Comparison of ENCODE assay signal across 8 mouse cellular contexts in genomic region chr8:126593889-126594480, GRCm38 (mm10). TPM values are rescaled to one million over a fixed set of nuclear protein-coding genes. Genes with fewer than 3 reads are reported as not detected.
DNase-seq lines count a peak whose midpoint lies in the region; ATAC-seq and TF ChIP-seq lines count a peak whose summit lies in the region.

Gene Irf2bp2 (minus strand): TSS chr8:126593986.

- H3K4me2 ChIP-seq in embryonic facial prominence, embryonic 11.5 days (ENCODE audit: low read depth, low read length): peak within 1 kb of the TSS; percentile 93
- peak within 1 kb of the TSS; percentile 96 for H3K4me2 ChIP-seq in limb, embryonic 14.5 days (replicated peaks; ENCODE audit: low read depth, low read length, severe bottlenecking)
- peak within 1 kb of the TSS; percentile 96 for H3K4me2 ChIP-seq in midbrain, postnatal 0 days (ENCODE audit: low read depth, low read length, poor library complexity, severe bottlenecking)

- WGBS in embryonic facial prominence, embryonic 11.5 days: 0% methylated on average over 50 of the region's 56 CpGs
- under 1% methylated on average over 45 of the region's 56 CpGs for WGBS in limb, embryonic 14.5 days
- WGBS in midbrain, postnatal 0 days: under 1% methylated on average over 31 of the region's 56 CpGs

- H3K36me3 ChIP-seq in embryonic facial prominence, embryonic 11.5 days (replicated peaks; ENCODE audit: control insufficient read depth, insufficient read depth, low read depth, low read length): no peaks in the 10 kb centered on the region
- peaks cover 28% of the 10 kb centered on the region for H3K36me3 ChIP-seq in limb, embryonic 14.5 days (ENCODE audit: control insufficient read depth, insufficient read depth, low read length)
- H3K36me3 ChIP-seq in midbrain, postnatal 0 days (ENCODE audit: insufficient read depth, low read length): peaks cover 9% of the 10 kb centered on the region; the same call in 1 of the 2 replicates

- peak within 1 kb of the TSS; percentile 100 for H3K4me3 ChIP-seq in embryonic facial prominence, embryonic 11.5 days (ENCODE audit: low read depth, low read length)
- peak within 1 kb of the TSS; percentile 99 for H3K4me3 ChIP-seq in limb, embryonic 14.5 days (replicated peaks; ENCODE audit: low read length)
- H3K4me3 ChIP-seq in midbrain, postnatal 0 days (ENCODE audit: low read depth, low read length): peak within 1 kb of the TSS; percentile 99

- DNase-seq in layer of hippocampus, adult 11-12 months (ENCODE audit: low spot score): peak; percentile 90
- no peak for DNase-seq in layer of hippocampus, adult 9-10 months (ENCODE audit: low spot score)
- DNase-seq in embryonic facial prominence, embryonic 11.5 days (ENCODE audit: low spot score): peak; percentile 96
- DNase-seq in heart, adult 11 months: peak; percentile 100
- peak; percentile 90 for DNase-seq in kidney, adult 18-20 months
- DNase-seq in limb, embryonic 14.5 days (ENCODE audit: low spot score): peak; percentile 91
- peak; percentile 96 for DNase-seq in midbrain, postnatal 0 days (ENCODE audit: low spot score)
- DNase-seq in spleen, postnatal 14 days (ENCODE audit: low spot score in 2 of 2): peak; percentile 73 to 78

- H3K27ac ChIP-seq in embryonic facial prominence, embryonic 11.5 days (replicated peaks; ENCODE audit: low read depth, low read length): peak within 1 kb of the TSS; percentile 98
- peak within 1 kb of the TSS; percentile 99 for H3K27ac ChIP-seq in limb, embryonic 14.5 days (replicated peaks; ENCODE audit: low read depth, low read length)
- H3K27ac ChIP-seq in midbrain, postnatal 0 days (ENCODE audit: low read depth, low read length): peak within 1 kb of the TSS; percentile 99

- ATAC-seq in embryonic facial prominence, embryonic 11.5 days (replicated peaks; ENCODE audit: insufficient number of reproducible peaks, low FRiP score, low TSS enrichment, low read depth): peak; percentile 58
- ATAC-seq in limb, embryonic 14.5 days (ENCODE audit: low FRiP score, low read depth): peak; percentile 71
- peak; percentile 77 for ATAC-seq in midbrain, postnatal 0 days (ENCODE audit: low FRiP score)

- H3K9ac ChIP-seq in embryonic facial prominence, embryonic 11.5 days (replicated peaks; ENCODE audit: low read length): peak within 1 kb of the TSS; percentile 100
- peak within 1 kb of the TSS; percentile 100 for H3K9ac ChIP-seq in limb, embryonic 14.5 days (ENCODE audit: low read depth, low read length, severe bottlenecking)
- peak within 1 kb of the TSS; percentile 98 for H3K9ac ChIP-seq in midbrain, postnatal 0 days (replicated peaks; ENCODE audit: low read length, poor library complexity, severe bottlenecking)

- H3K9me3 ChIP-seq in embryonic facial prominence, embryonic 11.5 days (replicated peaks; ENCODE audit: control insufficient read depth, low read length): no peaks in the 10 kb centered on the region
- H3K9me3 ChIP-seq in limb, embryonic 14.5 days (ENCODE audit: control insufficient read depth, low read length): no peaks in the 10 kb centered on the region
- no peaks in the 10 kb centered on the region for H3K9me3 ChIP-seq in midbrain, postnatal 0 days (ENCODE audit: low read length)

- TF ChIP-seq POLR2A in limb, embryonic 14.5 days (IDR thresholded peaks at IDR 0.05; ENCODE audit: borderline replicate concordance, extremely low read depth, insufficient read depth, insufficient read length): 0 out of 2 replicates have a peak, but pooled peaks have one; percentile 82

- TF ChIP-seq CTCF in midbrain, postnatal 0 days (IDR thresholded peaks at IDR 0.05): no peak

- H3K27me3 ChIP-seq in embryonic facial prominence, embryonic 11.5 days (ENCODE audit: control insufficient read depth, insufficient read depth, low read length): no peaks in the 10 kb centered on the region
- no peaks in the 10 kb centered on the region for H3K27me3 ChIP-seq in limb, embryonic 14.5 days (ENCODE audit: control insufficient read depth, insufficient read depth, low read length)
- no peaks in the 10 kb centered on the region for H3K27me3 ChIP-seq in midbrain, postnatal 0 days (ENCODE audit: insufficient read depth, low read length)

- H3K4me1 ChIP-seq in embryonic facial prominence, embryonic 11.5 days (ENCODE audit: control insufficient read depth, insufficient read depth, low read length): peaks cover 10% of the 10 kb centered on the region
- peaks cover 35% of the 10 kb centered on the region for H3K4me1 ChIP-seq in limb, embryonic 14.5 days (ENCODE audit: control insufficient read depth, insufficient read depth, low read length)
- peaks cover 14% of the 10 kb centered on the region; the same call in 1 of the 2 replicates for H3K4me1 ChIP-seq in midbrain, postnatal 0 days (ENCODE audit: insufficient read depth, low read length)

RNA-seq across cellular contexts. Expression of gene Irf2bp2, which starts in this region (rescaled TPM):
- 6.5 and 6.9 TPM in 2 replicates for polyA plus RNA-seq in embryonic facial prominence, embryonic 11.5 days (2014; fragmentation: Nextera tagmentation; extraction: Ambion mirVana)
- 44.5 and 58.6 TPM in 2 replicates for polyA plus RNA-seq in limb, embryonic 14.5 days (2012; rRNA removed)
- 10.0 and 10.1 TPM in 2 replicates for polyA plus RNA-seq in limb, embryonic 14.5 days (2014; fragmentation: Nextera tagmentation; extraction: Ambion mirVana)
- 81.3 and 88.2 TPM in 2 replicates for total RNA-seq in midbrain, postnatal 0 days (2014; rRNA removed)
- 8.0 and 9.2 TPM in 2 replicates for polyA plus RNA-seq in midbrain, postnatal 0 days (2015; fragmentation: Nextera tagmentation; extraction: Ambion mirVana)
